Mouse (Mus musculus): ENCODE results near the gene Olfr1031.
"Not testable (repeated sequence)": the region's sequence is repeated elsewhere in the genome, so short reads cannot be mapped to it uniquely, and the experiment has no call there.

Gene Olfr1031

GRCm38 (mm10) chr2:85990004-85990403 is at the start of gene Olfr1031:
Olfr1031 (plus strand) TSS chr2:85990304.
- no peak for DNase-seq (ENCODE audit: extremely low read depth, low read depth)

- no peak for DNase-seq (ENCODE audit: extremely low read depth, low read depth)
Observed at GRCm38 (mm10) chr2:85950137-85950536, 40.0 kb upstream of the Olfr1031 start, which contains the start of gene Olfr1028. Olfr1028 (plus strand) TSS chr2:85950437.

DNA sequence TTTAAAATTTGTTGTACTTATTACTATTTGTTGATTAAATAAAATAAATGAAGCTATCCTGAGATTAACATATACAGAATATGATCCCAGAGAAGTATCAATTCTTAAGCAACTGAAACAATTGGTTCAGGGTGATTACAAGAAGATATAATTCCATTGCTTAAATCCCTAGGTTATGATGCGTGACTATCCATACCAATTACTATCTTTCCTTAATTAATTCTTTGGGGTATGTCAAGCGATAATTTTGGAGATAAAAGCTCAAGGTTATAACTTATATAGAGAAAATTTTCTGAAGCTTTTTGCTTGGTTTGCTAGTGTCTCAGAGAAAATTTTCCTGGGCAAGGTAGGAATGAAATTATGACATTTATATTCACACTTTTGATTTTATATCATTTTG is 16.5 kb upstream of the Olfr1031 start, which contains the start of gene Olfr1029:
Gene Olfr1029 (plus strand): TSS at position 301 of the 400 bp plus-strand sequence.
- no peak for DNase-seq (ENCODE audit: extremely low read depth, low read depth)

DNA sequence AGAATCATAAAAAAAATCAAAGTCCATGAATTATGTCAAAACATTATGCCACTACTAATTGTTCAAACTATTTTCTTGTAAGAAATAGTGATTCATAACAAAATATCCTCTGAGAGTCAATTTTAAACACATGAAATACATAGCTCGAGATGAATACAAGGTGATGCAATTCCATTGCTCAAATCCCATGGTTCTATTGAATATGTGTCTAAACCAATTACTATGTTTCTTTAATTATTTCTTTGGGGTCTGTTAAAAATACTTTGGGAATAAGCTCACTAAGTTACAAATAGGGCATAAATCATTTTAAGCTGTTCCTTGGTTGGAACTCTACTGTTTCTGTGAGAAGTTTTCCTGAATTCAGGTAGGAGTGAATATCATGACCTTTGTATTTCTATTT is 11.1 kb upstream of the Olfr1031 start, which contains the start of gene Olfr1030:
Gene Olfr1030 (plus strand): TSS at position 301 of the 400 bp plus-strand sequence.
- DNase-seq (ENCODE audit: extremely low read depth, low read depth), result no peak

- DNase-seq (ENCODE audit: extremely low read depth, low read depth), result no peak
Observed at GRCm38 (mm10) chr2:86005240-86005639, 15.1 kb downstream of the Olfr1031 start, which contains the start of gene Olfr1032. Olfr1032 (plus strand) TSS chr2:86005540.

GRCm38 (mm10) chr2:86020406-86020805 is 30.3 kb downstream of the Olfr1031 start, which contains the start of gene Olfr1033:
Olfr1033 (plus strand) TSS chr2:86020633.
- DNase-seq (ENCODE audit: extremely low read depth, low read depth), result not testable (repeated sequence)

DNA sequence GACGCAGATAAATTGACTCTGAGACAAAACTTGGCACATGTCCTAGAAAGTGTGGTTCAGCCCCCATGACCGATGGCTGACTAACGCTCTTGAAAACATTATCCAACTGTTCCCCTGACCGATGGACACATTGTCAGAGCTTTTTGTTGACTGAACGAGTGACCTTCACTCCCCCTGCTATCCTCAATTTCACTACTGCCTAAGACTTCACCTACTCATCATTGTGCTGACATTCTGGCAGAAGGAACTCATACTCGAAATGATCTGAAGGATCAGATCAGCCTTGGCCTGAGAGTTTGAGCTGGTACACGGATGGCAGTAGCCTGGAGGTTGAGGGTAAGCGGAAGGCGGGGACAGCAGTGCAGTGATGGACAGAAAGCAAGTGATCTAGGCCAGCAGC is 31.4 kb downstream of the Olfr1031 start:
- not testable (repeated sequence) for DNase-seq (ENCODE audit: extremely low read depth, low read depth)

Measured in MEL-GATA-1-ER (cell line).